Mouse (Mus musculus) midbrain, embryonic 16.5 days (tissue): ENCODE results near the gene Smg8. TPM values are rescaled to one million over a fixed set of nuclear protein-coding genes. Genes with fewer than 3 reads are reported as not detected.

Source experiments
- ATAC-seq: fragments of 200-750 bp; cut with Nextera tagmentation; 2 replicates; pipeline ENCODE4 v1.8.0; 2017; ENCODE audit warnings: moderate TSS enrichment
- H3K27ac ChIP-seq: fragments of 300-500 bp; sonication (generic); 2 replicates; pipeline ENCODE4 v1.5.1; 2014; ENCODE audit warnings: mild to moderate bottlenecking, low read length, mixed read lengths
- H3K27me3 ChIP-seq: fragments of 300-500 bp; sonication (generic); 2 replicates; pipeline ENCODE4 v1.6.1; 2014; ENCODE audit warnings: low read depth, low read length, mixed read lengths; ENCODE audit not compliant: control insufficient read depth, insufficient read depth
- H3K36me3 ChIP-seq: fragments of 300-500 bp; sonication (generic); 2 replicates; pipeline ENCODE4 v1.6.1; 2014; ENCODE audit warnings: mild to moderate bottlenecking, low read length, moderate library complexity, mixed read lengths; ENCODE audit not compliant: control insufficient read depth, insufficient read depth
- H3K4me1 ChIP-seq: fragments of 300-500 bp; sonication (generic); 2 replicates; pipeline ENCODE4 v1.6.1; 2014; ENCODE audit warnings: mild to moderate bottlenecking, low read length, mixed read lengths; ENCODE audit not compliant: control insufficient read depth, insufficient read depth
- H3K4me2 ChIP-seq: fragments of 300-500 bp; sonication (generic); 2 replicates; pipeline ENCODE4 v1.6.1; 2014; ENCODE audit warnings: mild to moderate bottlenecking, low read length, mixed read lengths
- H3K4me3 ChIP-seq: fragments of 300-500 bp; sonication (generic); 2 replicates; pipeline ENCODE4 v1.5.1; 2014; ENCODE audit warnings: low read depth, mild to moderate bottlenecking, low read length, moderate library complexity, mixed read lengths
- H3K9ac ChIP-seq: fragments of 300-500 bp; sonication (generic); 2 replicates; pipeline ENCODE4 v1.6.1; 2014; ENCODE audit warnings: low read depth, low read length, mixed read lengths
- H3K9me3 ChIP-seq: fragments of 300-500 bp; sonication (generic); replicated peaks from 2 replicates; pipeline ENCODE4 v1.6.1; 2014; ENCODE audit warnings: mild to moderate bottlenecking, low read length, mixed read lengths; ENCODE audit not compliant: control insufficient read depth, poor library complexity, severe bottlenecking
- WGBS: fragments of 180-500 bp; shearing (Covaris S2); extraction: QIAGEN DNeasy Blood & Tissue Kit; methylation state at CpG from one replicate; pipeline ENCODE4 v1.1.7; 2014; 5-methylcytosine and 5-hydroxymethylcytosine counted together
- polyA plus RNA-seq: library from polyadenylated mRNA; unstranded; fragments of >200 nt; fragmentation: Nextera tagmentation; extraction: Ambion mirVana; gene quantifications from 2 replicates; pipeline ENCODE4 v1.2.1, GENCODE M21; 2015

Gene Smg8
- 22.3 and 23.1 TPM in 2 replicates for polyA plus RNA-seq

GRCm38 (mm10) chr11:87086290-87086984 is at the start of gene Smg8:
Gene Smg8, minus strand, starts transcription at chr11:87086774.
- peaks cover 28% of the 10 kb centered on the region for H3K4me1 ChIP-seq
- H3K27ac ChIP-seq: peak within 1 kb of the TSS; percentile 30
- H3K4me3 ChIP-seq: peak within 1 kb of the TSS; percentile 90
- H3K36me3 ChIP-seq: peaks cover 5% of the 10 kb centered on the region; the same call in 1 of the 2 replicates
- peak within 1 kb of the TSS; percentile 88 for H3K4me2 ChIP-seq
- H3K27me3 ChIP-seq: no peaks in the 10 kb centered on the region
- 1% methylated on average over 43 of the region's 43 CpGs for WGBS
- peak; percentile 90 for ATAC-seq
- H3K9me3 ChIP-seq: no peaks in the 10 kb centered on the region
- H3K9ac ChIP-seq: peak within 1 kb of the TSS; percentile 85

- no peaks in the 10 kb centered on the region for H3K27me3 ChIP-seq
- no peak overlapping the region for H3K27ac ChIP-seq
- H3K4me1 ChIP-seq: no peaks in the 10 kb centered on the region
- peaks cover under 1% of the 10 kb centered on the region; the same call in 1 of the 2 replicates for H3K36me3 ChIP-seq
- H3K9me3 ChIP-seq: no peaks in the 10 kb centered on the region
- no peak for ATAC-seq
- no peak overlapping the region for H3K4me2 ChIP-seq
- H3K9ac ChIP-seq: no peak overlapping the region
- WGBS: 87% methylated on average over 4 of the region's 4 CpGs
- no peak overlapping the region for H3K4me3 ChIP-seq
Measured at GRCm38 (mm10) chr11:87136233-87136632, 49.7 kb upstream of the Smg8 start.

GRCm38 (mm10) chr11:87126824-87127816 is 40.5 kb upstream of the Smg8 start, which contains the start of gene Trim37:
Gene Trim37, plus strand, starts transcription at chr11:87127077.
- Histone ChIP-seq H3K36me3 (peaks cover 8% of the 10 kb centered on the region), H3K4me2 (peak within 1 kb of the TSS; percentile 81), H3K9ac (peak within 1 kb of the TSS; percentile 73), H3K27me3 (no peaks in the 10 kb centered on the region), H3K27ac (peak within 1 kb of the TSS; percentile 82), H3K4me1 (peaks cover 15% of the 10 kb centered on the region), H3K9me3 (no peaks in the 10 kb centered on the region), H3K4me3 (peak within 1 kb of the TSS; percentile 57)
- under 1% methylated on average over 76 of the region's 105 CpGs for WGBS
- peak; percentile 95 for ATAC-seq

GRCm38 (mm10) chr11:87126281-87126823 is 39.8 kb upstream of the Smg8 start:
- peaks cover 15% of the 10 kb centered on the region for H3K4me1 ChIP-seq
- H3K27me3 ChIP-seq: no peaks in the 10 kb centered on the region
- peak overlapping the region; percentile 81 for H3K4me2 ChIP-seq
- 1% methylated on average over 12 of the region's 12 CpGs for WGBS
- H3K9me3 ChIP-seq: no peaks in the 10 kb centered on the region
- ATAC-seq: no peak
- peak overlapping the region; percentile 82 for H3K27ac ChIP-seq
- peak overlapping the region; percentile 73 for H3K9ac ChIP-seq
- peaks cover 10% of the 10 kb centered on the region for H3K36me3 ChIP-seq
- peak overlapping the region; percentile 57 for H3K4me3 ChIP-seq

- no peak overlapping the region; the same call in 1 of the 2 replicates for H3K4me3 ChIP-seq
- H3K36me3 ChIP-seq: peaks cover 17% of the 10 kb centered on the region
- peaks cover 15% of the 10 kb centered on the region for H3K4me1 ChIP-seq
- H3K4me2 ChIP-seq: peak overlapping the region; percentile 81; the same call in 1 of the 2 replicates
- WGBS: 51% methylated on average over 4 of the region's 4 CpGs
- H3K9me3 ChIP-seq: no peaks in the 10 kb centered on the region
- no peak overlapping the region for H3K9ac ChIP-seq
- no peak for ATAC-seq
- no peak overlapping the region; the same call in 1 of the 2 replicates for H3K27ac ChIP-seq
- no peaks in the 10 kb centered on the region for H3K27me3 ChIP-seq
Measured at GRCm38 (mm10) chr11:87125562-87125961, 39.0 kb upstream of the Smg8 start.

GRCm38 (mm10) chr11:87121864-87122263 is 35.3 kb upstream of the Smg8 start:
- ATAC-seq: no peak
- Histone ChIP-seq H3K9me3 (no peaks in the 10 kb centered on the region), H3K4me3 (no peak overlapping the region), H3K9ac (no peak overlapping the region), H3K4me2 (no peak overlapping the region), H3K4me1 (peaks cover 3% of the 10 kb centered on the region; the same call in 1 of the 2 replicates), H3K27me3 (no peaks in the 10 kb centered on the region), H3K36me3 (peaks cover 15% of the 10 kb centered on the region), H3K27ac (no peak overlapping the region)
- WGBS: 76% methylated on average over 8 of the region's 8 CpGs

- peak overlapping the region; percentile 70 for H3K9ac ChIP-seq
- peak overlapping the region; percentile 57 for H3K4me3 ChIP-seq
- H3K4me2 ChIP-seq: peak overlapping the region; percentile 76
- 0 out of 2 replicates have a peak, but pooled peaks cover 5% of the 10 kb centered on the region for H3K36me3 ChIP-seq
- H3K9me3 ChIP-seq: no peaks in the 10 kb centered on the region
- ATAC-seq: no peak
- peak overlapping the region; percentile 95 for H3K27ac ChIP-seq
- H3K4me1 ChIP-seq: peaks cover 21% of the 10 kb centered on the region
- no peaks in the 10 kb centered on the region for H3K27me3 ChIP-seq
- WGBS: 5% methylated on average over 9 of the region's 9 CpGs
Measured at GRCm38 (mm10) chr11:87110172-87110909, 23.8 kb upstream of the Smg8 start.

DNA sequence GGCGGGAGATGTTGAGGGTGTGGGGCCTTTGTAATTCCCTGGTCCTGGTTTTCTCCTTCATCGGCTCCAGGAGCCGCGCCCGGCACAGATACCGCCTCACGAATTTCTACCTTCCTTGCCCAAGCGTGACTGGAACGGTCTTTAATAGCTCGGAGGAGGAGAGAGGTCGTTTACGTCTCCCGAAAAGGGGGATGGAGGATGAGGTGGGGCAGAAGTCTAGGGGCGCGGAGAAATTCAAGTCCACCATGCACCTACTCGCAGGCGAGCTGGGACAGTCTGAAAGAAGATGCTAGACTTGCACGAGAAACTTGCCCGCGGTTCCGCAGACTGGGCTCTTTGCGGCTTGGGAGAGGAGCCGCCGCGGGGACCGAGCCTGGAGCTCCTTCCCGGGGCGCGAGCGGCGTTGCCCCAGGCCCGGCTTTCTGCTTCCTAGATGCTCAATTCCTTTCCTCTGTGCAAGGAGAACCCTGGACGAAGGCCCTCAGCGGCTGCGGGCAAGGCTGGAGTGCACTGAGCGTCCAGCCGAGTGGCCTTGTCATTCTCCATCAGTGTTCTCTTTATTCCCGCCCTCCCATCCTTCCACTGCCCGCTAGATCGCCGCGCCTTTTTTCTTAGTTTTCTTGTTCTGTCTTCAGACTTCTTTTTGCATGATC is 23.1 kb upstream of the Smg8 start:
- Histone ChIP-seq H3K9me3 (no peaks in the 10 kb centered on the region), H3K4me2 (peak overlapping the region; percentile 76), H3K4me1 (peaks cover 21% of the 10 kb centered on the region), H3K27ac (peak overlapping the region; percentile 95), H3K4me3 (peak overlapping the region; percentile 57), H3K36me3 (0 out of 2 replicates have a peak, but pooled peaks cover 2% of the 10 kb centered on the region), H3K9ac (peak overlapping the region; percentile 70), H3K27me3 (no peaks in the 10 kb centered on the region)
- no peak for ATAC-seq
- 1% methylated on average over 39 of the region's 42 CpGs for WGBS
